Comparison of ENCODE assay signal across 8 mouse cellular contexts in the genomic region with DNA sequence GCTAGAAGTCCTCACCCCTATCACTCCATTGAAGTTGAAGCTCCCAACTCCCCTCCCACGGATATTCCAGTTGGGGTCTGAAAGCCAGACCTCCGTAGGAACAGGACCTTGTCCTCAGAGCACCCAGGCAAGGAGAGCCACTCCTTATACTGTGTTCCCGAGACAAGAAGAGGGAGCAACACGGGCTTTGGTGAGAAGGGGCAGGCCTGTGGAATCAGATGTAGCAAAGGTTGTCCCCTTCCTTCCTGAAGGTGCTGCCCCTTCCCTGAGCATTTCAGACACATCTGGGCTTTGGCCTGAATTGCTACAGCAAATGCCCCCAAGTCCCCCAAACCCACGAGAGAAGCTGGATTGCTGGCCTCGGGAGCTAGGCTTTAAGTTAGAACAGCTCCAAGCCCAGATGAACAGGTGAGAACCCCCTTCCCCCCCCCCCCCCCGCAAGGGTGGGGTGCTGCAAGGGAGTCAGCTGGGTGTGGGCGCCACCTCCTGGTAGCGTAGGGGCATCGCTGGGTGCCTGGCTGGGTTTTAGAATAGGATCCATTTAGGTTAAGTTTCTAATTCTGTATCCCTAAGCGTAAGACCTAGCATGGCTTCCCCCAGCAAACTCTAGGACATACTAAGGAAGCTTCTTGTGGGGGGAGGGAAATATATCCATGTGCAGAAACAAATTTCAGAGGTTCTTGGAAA. TPM values are rescaled to one million over a fixed set of nuclear protein-coding genes. Genes with fewer than 3 reads are reported as not detected.
DNase-seq lines count a peak whose midpoint lies in the region; ATAC-seq and TF ChIP-seq lines count a peak whose summit lies in the region.

No protein-coding gene starts in this region.

- WGBS in kidney, adult 2 months: 16% methylated on average over 11 of the region's 11 CpGs
- 40% methylated on average over 11 of the region's 11 CpGs for WGBS in limb, embryonic 10.5 days

- H3K4me1 ChIP-seq in kidney, adult 2 months (ENCODE audit: control insufficient read depth, insufficient read depth, low read length): no peaks in the 10 kb centered on the region
- H3K4me1 ChIP-seq in limb, embryonic 10.5 days: no peaks in the 10 kb centered on the region

- TF ChIP-seq CTCF in kidney, adult 2 months (conservative IDR thresholded peaks at IDR 0.05; ENCODE audit: insufficient read depth, insufficient read length, low read depth, low read length): peak; percentile 72

- peak; percentile 76 for ATAC-seq in monocyte, adult 5-6 weeks (replicated peaks; ENCODE audit: insufficient number of reproducible peaks, low FRiP score, low TSS enrichment, poor library complexity, severe bottlenecking)

- H3K27ac ChIP-seq in kidney, adult 2 months (ENCODE audit: insufficient read depth, low read depth, low read length): no peak overlapping the region
- H3K27ac ChIP-seq in limb, embryonic 10.5 days: no peak overlapping the region

- no peaks in the 10 kb centered on the region for H3K27me3 ChIP-seq in kidney, adult 2 months (replicated peaks; ENCODE audit: control insufficient read depth, insufficient read depth, low read length)
- peaks cover 16% of the 10 kb centered on the region for H3K27me3 ChIP-seq in limb, embryonic 10.5 days (ENCODE audit: low read depth, poor library complexity, severe bottlenecking)

- DNase-seq in urinary bladder, postnatal 25 days (ENCODE audit: low spot score): peak; percentile 55
- DNase-seq in urinary bladder, postnatal 10 days (ENCODE audit: low spot score): no peak
- peak; percentile 47 for DNase-seq in c-Kit-positive CD71-positive TER-119-positive erythroid progenitor cells, embryonic 14.5 days (ENCODE audit: low spot score)
- peak; percentile 56 to 62 for DNase-seq in frontal cortex, postnatal 25 days (ENCODE audit: low spot score in 2 of 2)
- peak; percentile 73 for DNase-seq in kidney, adult 2 months
- DNase-seq in limb, embryonic 10.5 days (ENCODE audit: low spot score): peak; percentile 65
- peak; percentile 49 to 53 for DNase-seq in thymus, adult 18-20 months

- H3K36me3 ChIP-seq in kidney, adult 2 months (ENCODE audit: control insufficient read depth, insufficient read depth, low read length): no peaks in the 10 kb centered on the region
- peaks cover 9% of the 10 kb centered on the region for H3K36me3 ChIP-seq in limb, embryonic 10.5 days

- no peaks in the 10 kb centered on the region for H3K9me3 ChIP-seq in limb, embryonic 10.5 days (replicated peaks)

- TF ChIP-seq POLR2A in kidney, adult 2 months (IDR thresholded peaks at IDR 0.05; ENCODE audit: low read depth, low read length): no peak

- H3K4me3 ChIP-seq in kidney, adult 2 months (ENCODE audit: insufficient read depth, low read depth, low read length): no peak overlapping the region
- H3K4me3 ChIP-seq in limb, embryonic 10.5 days: no peak overlapping the region

RNA-seq across cellular contexts. Expression of gene Dcaf7, which starts 10.1 kb away (rescaled TPM):
- polyA plus RNA-seq in kidney, adult 2 months (2012; rRNA removed): 34.1 and 37.7 TPM in 2 replicates
- 85.5 and 95.1 TPM in 2 replicates for polyA plus RNA-seq in limb, embryonic 10.5 days (2016; fragmentation: Nextera tagmentation; extraction: Ambion mirVana)
- 35.3 to 62.0 TPM (median 35.7 TPM) in 3 replicates for total RNA-seq in monocyte, adult 5-6 weeks (2017)

RNA-seq across cellular contexts. Expression of gene Kcnh6, which starts 18.7 kb away (rescaled TPM):
- 0.04 and 0.06 TPM in 2 replicates for polyA plus RNA-seq in kidney, adult 2 months (2012; rRNA removed)
- 0.24 and 0.36 TPM in 2 replicates for polyA plus RNA-seq in limb, embryonic 10.5 days (2016; fragmentation: Nextera tagmentation; extraction: Ambion mirVana)
- 0.97 TPM in 1 of 3 replicates, not detected in the others for total RNA-seq in monocyte, adult 5-6 weeks (2017)

RNA-seq across cellular contexts. Expression of gene Ace3, which starts 32.1 kb away (rescaled TPM):
- 0.06 and 0.07 TPM in 2 replicates for polyA plus RNA-seq in kidney, adult 2 months (2012; rRNA removed)
- polyA plus RNA-seq in limb, embryonic 10.5 days (2016; fragmentation: Nextera tagmentation; extraction: Ambion mirVana): not detected in 2 replicates
- total RNA-seq in monocyte, adult 5-6 weeks (2017): 0.19 TPM in 1 of 3 replicates, not detected in the others

RNA-seq across cellular contexts. Expression of gene Taco1, which starts 39.3 kb away (rescaled TPM):
- 21.3 and 21.4 TPM in 2 replicates for polyA plus RNA-seq in kidney, adult 2 months (2012; rRNA removed)
- 14.3 and 14.6 TPM in 2 replicates for polyA plus RNA-seq in limb, embryonic 10.5 days (2016; fragmentation: Nextera tagmentation; extraction: Ambion mirVana)
- total RNA-seq in monocyte, adult 5-6 weeks (2017): 9.0 to 12.7 TPM (median 10.2 TPM) in 3 replicates

RNA-seq across cellular contexts. Expression of gene Map3k3, which starts 57.8 kb away (rescaled TPM):
- polyA plus RNA-seq in kidney, adult 2 months (2012; rRNA removed): 27.8 and 31.6 TPM in 2 replicates
- 21.6 and 23.3 TPM in 2 replicates for polyA plus RNA-seq in limb, embryonic 10.5 days (2016; fragmentation: Nextera tagmentation; extraction: Ambion mirVana)
- total RNA-seq in monocyte, adult 5-6 weeks (2017): 105 to 136 TPM (median 123 TPM) in 3 replicates
